Mouse (Mus musculus) thymus, adult 2 months (tissue): ENCODE measurements at regions not wholly inside any gene's neighbourhood (a gene's known extent, or its start where the extent isn't known, plus 50 kb on each side); places are given as distances from the start of the nearest gene placed in this dataset.

Experiments
- CTCF ChIP-seq: fragments of 200-500 bp; IDR thresholded peaks from 2 replicates; pipeline ENCODE4 v1.5.1; 2012; ENCODE audit warnings: mild to moderate bottlenecking, control low read depth, low read length, moderate library complexity, borderline replicate concordance; ENCODE audit not compliant: control insufficient read depth, poor library complexity, insufficient read depth; ENCODE audit errors: extremely low read depth
- POLR2A ChIP-seq: fragments of 200-500 bp; IDR thresholded peaks from 2 replicates; pipeline ENCODE4 v1.6.1; 2012; ENCODE audit warnings: mild to moderate bottlenecking, low read length, control low read depth, moderate library complexity; ENCODE audit not compliant: control insufficient read depth, poor library complexity, insufficient read depth; ENCODE audit errors: extremely low read depth

GRCm38 (mm10) chr16:97271264-97271663 is 85.3 kb upstream of the Bace2 start:
- TF ChIP-seq CTCF (no peak), POLR2A (no peak)
